Mouse (Mus musculus): ENCODE data around the gene Clspn.

- TF ChIP-seq CTCF (IDR thresholded peaks at IDR 0.05; ENCODE audit: extremely low read depth, insufficient read depth, insufficient read length, insufficient replicate concordance) = no peak
- TF ChIP-seq POLR2A (IDR thresholded peaks at IDR 0.05; ENCODE audit: low read depth, low read length) = no peak
Observed at GRCm38 (mm10) chr4:126611991-126612390, 55.3 kb downstream of the Clspn start.

All from spleen, adult 2 months (tissue).